ENCODE assay signal across 7 mouse cellular contexts in the genomic region with DNA sequence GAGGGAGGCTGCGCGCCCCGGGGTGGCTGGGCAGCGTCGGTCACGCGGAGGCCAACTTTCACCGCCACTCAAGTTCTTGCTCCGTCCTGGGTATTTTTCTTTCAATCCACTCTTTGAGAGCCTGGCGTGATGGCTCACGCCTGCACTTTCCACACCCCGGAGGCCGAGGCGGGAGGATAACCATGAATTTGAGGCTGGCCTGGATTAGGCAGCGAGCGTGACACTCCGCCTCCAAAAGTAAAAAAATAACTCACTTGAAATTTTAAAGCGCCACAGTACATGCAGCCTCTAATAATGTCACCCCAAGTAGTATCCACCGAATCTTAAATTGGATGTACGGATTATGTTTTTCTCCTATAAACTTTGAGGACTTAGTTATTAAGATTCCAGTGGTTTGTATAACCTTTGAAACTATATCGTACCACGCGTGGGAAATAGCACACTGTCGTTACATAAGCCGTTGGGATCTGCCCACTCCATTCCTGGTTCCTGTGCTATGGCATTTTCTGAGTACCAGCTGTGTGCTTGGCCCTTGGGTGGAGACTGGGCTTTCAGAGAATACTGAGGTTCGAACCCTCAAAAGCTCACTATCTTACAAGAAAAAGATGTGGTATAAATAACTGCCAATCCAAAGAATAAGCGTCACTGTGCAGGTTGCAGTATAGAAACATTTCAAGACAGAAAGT. TPM values are rescaled to one million over a fixed set of nuclear protein-coding genes. Genes with fewer than 3 reads are reported as not detected.
DNase-seq lines count a peak whose midpoint lies in the region; ATAC-seq and TF ChIP-seq lines count a peak whose summit lies in the region.

No protein-coding gene starts in this region.

- H3K4me2 ChIP-seq in liver, embryonic 15.5 days = peak overlapping the region; percentile 78
- H3K4me2 ChIP-seq in neural tube, embryonic 12.5 days (replicated peaks) = peak overlapping the region; percentile 75

- 0 out of 2 replicates have a peak, but pooled peaks have one; percentile 33 for TF ChIP-seq POLR2A in cortical plate, adult 2 months (IDR thresholded peaks at IDR 0.05; ENCODE audit: extremely low read depth, insufficient read depth, low read length)

- no peak for TF ChIP-seq CTCF in cortical plate, adult 2 months (IDR thresholded peaks at IDR 0.05; ENCODE audit: extremely low read depth, insufficient read depth, low read length)

- no peaks in the 10 kb centered on the region for H3K9me3 ChIP-seq in liver, embryonic 15.5 days (replicated peaks)
- H3K9me3 ChIP-seq in neural tube, embryonic 12.5 days = no peaks in the 10 kb centered on the region

- H3K9ac ChIP-seq in liver, embryonic 15.5 days = peak overlapping the region; percentile 79
- H3K9ac ChIP-seq in neural tube, embryonic 12.5 days = peak overlapping the region; percentile 92

- DNase-seq in CD4-positive, CD25-positive, alpha-beta regulatory T cell, adult 2 months (ENCODE audit: low read depth, low spot score) = peak; percentile 18
- peak; percentile 70 for DNase-seq in MN1 (ENCODE audit: low spot score)
- peak; percentile 48 to 73 for DNase-seq in heart, adult 18-20 months
- peak; percentile 64 for DNase-seq in kidney, adult 18-20 months

- peak overlapping the region; percentile 93 for H3K27ac ChIP-seq in cortical plate, adult 2 months (ENCODE audit: insufficient read depth, low read length)
- H3K27ac ChIP-seq in liver, embryonic 15.5 days (replicated peaks) = peak overlapping the region; percentile 99
- peak overlapping the region; percentile 99 for H3K27ac ChIP-seq in neural tube, embryonic 12.5 days

- WGBS in liver, embryonic 15.5 days (ENCODE audit: insufficient replicate concordance) = 2% methylated on average over 27 of the region's 27 CpGs
- 9% methylated on average over 26 of the region's 27 CpGs for WGBS in neural tube, embryonic 12.5 days

- no peaks in the 10 kb centered on the region for H3K27me3 ChIP-seq in liver, embryonic 15.5 days
- no peaks in the 10 kb centered on the region for H3K27me3 ChIP-seq in neural tube, embryonic 12.5 days (replicated peaks)

- peak; percentile 1 for ATAC-seq in liver, embryonic 15.5 days (ENCODE audit: insufficient read depth)
- ATAC-seq in neural tube, embryonic 12.5 days (ENCODE audit: low FRiP score, low read depth) = peak; percentile 48; the same call in 1 of the 2 replicates

- peaks cover 4% of the 10 kb centered on the region; the same call in 1 of the 2 replicates for H3K4me1 ChIP-seq in cortical plate, adult 2 months (ENCODE audit: control insufficient read depth, insufficient read depth, low read length)
- peaks cover 24% of the 10 kb centered on the region for H3K4me1 ChIP-seq in liver, embryonic 15.5 days (replicated peaks)
- H3K4me1 ChIP-seq in neural tube, embryonic 12.5 days = peaks cover 12% of the 10 kb centered on the region; the same call in 1 of the 2 replicates

- H3K4me3 ChIP-seq in cortical plate, adult 2 months (ENCODE audit: insufficient read depth, low read length) = peak overlapping the region; percentile 96
- H3K4me3 ChIP-seq in liver, embryonic 15.5 days (replicated peaks) = peak overlapping the region; percentile 87
- peak overlapping the region; percentile 73 for H3K4me3 ChIP-seq in neural tube, embryonic 12.5 days

- H3K36me3 ChIP-seq in liver, embryonic 15.5 days (replicated peaks) = peaks cover 9% of the 10 kb centered on the region
- H3K36me3 ChIP-seq in neural tube, embryonic 12.5 days = peaks cover 10% of the 10 kb centered on the region

RNA-seq across cellular contexts. Expression of a gene that starts 4.2 kb away (rescaled TPM):
- 57.3 and 61.5 TPM in 2 replicates for polyA plus RNA-seq in cortical plate, adult 2 months (2012; rRNA removed)
- total RNA-seq in heart, adult 18-20 months (2021) = 10 to 100 TPM; 23.2 to 28.2 TPM
- 11.3 and 13.4 TPM in 2 replicates for polyA plus RNA-seq in liver, embryonic 15.5 days (2015; fragmentation: Nextera tagmentation; extraction: Ambion mirVana)
- polyA plus RNA-seq in neural tube, embryonic 12.5 days (2016; fragmentation: Nextera tagmentation; extraction: Ambion mirVana) = 65.3 and 66.0 TPM in 2 replicates

RNA-seq across cellular contexts. Expression of a gene that starts 17.6 kb away (rescaled TPM):
- polyA plus RNA-seq in cortical plate, adult 2 months (2012; rRNA removed) = 26.1 and 30.7 TPM in 2 replicates
- total RNA-seq in heart, adult 18-20 months (2021) = 10 to 100 TPM; 16.6 to 19.8 TPM
- 3.4 and 3.5 TPM in 2 replicates for polyA plus RNA-seq in liver, embryonic 15.5 days (2015; fragmentation: Nextera tagmentation; extraction: Ambion mirVana)
- 24.7 and 26.4 TPM in 2 replicates for polyA plus RNA-seq in neural tube, embryonic 12.5 days (2016; fragmentation: Nextera tagmentation; extraction: Ambion mirVana)

RNA-seq across cellular contexts. Expression of a gene that starts 49.9 kb away (rescaled TPM):
- 1.9 and 2.0 TPM in 2 replicates for polyA plus RNA-seq in cortical plate, adult 2 months (2012; rRNA removed)
- under 1 TPM; 0.20 to 0.33 TPM for total RNA-seq in heart, adult 18-20 months (2021)
- polyA plus RNA-seq in liver, embryonic 15.5 days (2015; fragmentation: Nextera tagmentation; extraction: Ambion mirVana) = 0.88 and 1.2 TPM in 2 replicates
- polyA plus RNA-seq in neural tube, embryonic 12.5 days (2016; fragmentation: Nextera tagmentation; extraction: Ambion mirVana) = 82.5 and 82.9 TPM in 2 replicates

Comparison
In these comparisons a context has a peak if more than half of its experiments do, and no peak if none do; other contexts are left out.
1. Peak in every context shown above with its lines: DNase-seq, ATAC-seq, H3K4me3 ChIP-seq and H3K27ac ChIP-seq.
2. DNase-seq: peak in every context shown above with its lines; median percentile 70 in MN1; 64 in kidney, adult 18-20 months; 60 in heart, adult 18-20 months; 18 in CD4-positive, CD25-positive, alpha-beta regulatory T cell, adult 2 months.
3. RNA of a gene that starts 49.9 kb away (polyA plus RNA-seq): 82.5 to 82.9 TPM in neural tube, embryonic 12.5 days; 1.9 to 2.0 TPM in cortical plate, adult 2 months and 0.88 to 1.2 TPM in liver, embryonic 15.5 days; every median in the first group is over 10 times any median in the second.